Comparison of ENCODE assay signal across 50 mouse cellular contexts in genomic region chr16:32818441-32818840, GRCm38 (mm10). TPM values are rescaled to one million over a fixed set of nuclear protein-coding genes. Genes with fewer than 3 reads are reported as not detected.
"Had no signal": no experiment of that assay in that cellular context is flagged by ENCODE, and none has a peak within 500 bp of the region (broad histone marks: within the 10 kb centered on the region; RNA-seq: fewer than 3 reads in every experiment).

No protein-coding gene starts in this region.

- ATAC-seq: hindbrain, embryonic 16.5 days; hindbrain, postnatal 0 days; inflammation-experienced regulatory T-cells, adult 6 months; intestine, embryonic 15.5 days; intestine, embryonic 16.5 days; intestine, postnatal 0 days had no signal

- H3K27ac ChIP-seq: heart, embryonic 13.5 days; heart, embryonic 15.5 days; hindbrain, embryonic 10.5 days; hindbrain, embryonic 12.5 days; hindbrain, embryonic 13.5 days; hindbrain, embryonic 14.5 days; hindbrain, embryonic 15.5 days; hindbrain, postnatal 0 days; intestine, embryonic 15.5 days; kidney, embryonic 15.5 days; kidney, postnatal 0 days; layer of hippocampus, adult 2 months; left cerebral cortex, adult 2 months had no signal

- DNase-seq: kidney, adult 11 months; kidney, adult 18-20 months; kidney, adult 2 months; kidney, adult 8-10 months; kidney, adult 9 months; kidney, postnatal 10 days; kidney, postnatal 14 days; kidney, postnatal 25 days; kidney, postnatal 36 days; kidney, postnatal 4 days; layer of hippocampus, adult 9-11 months; layer of hippocampus, postnatal 36 days had no signal

- H3K9ac ChIP-seq: heart, embryonic 12.5 days; heart, embryonic 13.5 days; heart, embryonic 15.5 days; hindbrain, embryonic 12.5 days; hindbrain, embryonic 13.5 days; hindbrain, embryonic 14.5 days; hindbrain, embryonic 15.5 days; intestine, embryonic 15.5 days; kidney, embryonic 15.5 days had no signal

- H3K4me3 ChIP-seq: heart, embryonic 12.5 days; heart, embryonic 13.5 days; heart, embryonic 15.5 days; hindbrain, embryonic 10.5 days; hindbrain, embryonic 12.5 days; hindbrain, embryonic 13.5 days; hindbrain, embryonic 15.5 days; intestine, embryonic 15.5 days; kidney, embryonic 15.5 days; layer of hippocampus, adult 2 months; left cerebral cortex, adult 2 months had no signal

- H3K4me2 ChIP-seq: heart, embryonic 11.5 days; heart, embryonic 12.5 days; heart, embryonic 13.5 days; heart, embryonic 15.5 days; hindbrain, embryonic 12.5 days; hindbrain, embryonic 13.5 days; hindbrain, embryonic 14.5 days; hindbrain, embryonic 15.5 days; intestine, embryonic 15.5 days; kidney, embryonic 15.5 days had no signal

- H3K9me3 ChIP-seq: heart, embryonic 12.5 days; heart, embryonic 13.5 days; heart, embryonic 15.5 days; hindbrain, embryonic 10.5 days; hindbrain, embryonic 12.5 days; hindbrain, embryonic 13.5 days; hindbrain, embryonic 15.5 days; intestine, embryonic 15.5 days; kidney, embryonic 15.5 days had no signal

- H3K27me3 ChIP-seq: heart, embryonic 12.5 days; heart, embryonic 13.5 days; heart, embryonic 15.5 days; hindbrain, embryonic 12.5 days; hindbrain, embryonic 13.5 days; hindbrain, embryonic 15.5 days; intestine, embryonic 15.5 days; kidney, embryonic 15.5 days had no signal

RNA-seq across cellular contexts. Expression of gene Smbd1, which starts 8.2 kb away (rescaled TPM):
- total RNA-seq: heart, postnatal 10 days; heart, postnatal 14 days; heart, postnatal 25 days; heart, postnatal 4 days; hematopoietic stem cell, adult 5-6 weeks; hindbrain, postnatal 0 days; layer of hippocampus, adult 18-20 months; layer of hippocampus, adult 2 months; layer of hippocampus, adult 8-10 months; layer of hippocampus, postnatal 10 days; layer of hippocampus, postnatal 14 days; layer of hippocampus, postnatal 25 days; layer of hippocampus, postnatal 36 days; left cerebral cortex, adult 18-20 months; left cerebral cortex, adult 2 months had no signal
- polyA plus RNA-seq: heart, embryonic 11.5 days; heart, embryonic 12.5 days; heart, embryonic 13.5 days; heart, embryonic 14.5 days; heart, embryonic 15.5 days; heart, embryonic 16.5 days; heart, postnatal 0 days; hindbrain, embryonic 10.5 days; hindbrain, embryonic 11.5 days; hindbrain, embryonic 12.5 days; hindbrain, embryonic 13.5 days; hindbrain, embryonic 14.5 days; hindbrain, embryonic 15.5 days; hindbrain, embryonic 16.5 days; hindbrain, postnatal 0 days; inflammation-experienced regulatory T-cells, adult 6 months; intestine, embryonic 14.5 days; kidney, adult 2 months; kidney, embryonic 14.5 days; kidney, embryonic 15.5 days; kidney, embryonic 16.5 days had no signal

RNA-seq across cellular contexts. Expression of gene Muc20, which starts 21.2 kb away (rescaled TPM):
- total RNA-seq: hematopoietic stem cell, adult 5-6 weeks; hindbrain, postnatal 0 days; layer of hippocampus, adult 18-20 months; layer of hippocampus, adult 2 months; layer of hippocampus, postnatal 10 days; layer of hippocampus, postnatal 14 days; layer of hippocampus, postnatal 25 days; layer of hippocampus, postnatal 36 days; left cerebral cortex, adult 18-20 months; left cerebral cortex, adult 2 months had no signal
- polyA plus RNA-seq: heart, embryonic 11.5 days; heart, embryonic 15.5 days; heart, postnatal 0 days; hindbrain, embryonic 10.5 days; hindbrain, embryonic 11.5 days; hindbrain, embryonic 13.5 days; hindbrain, embryonic 14.5 days; hindbrain, embryonic 16.5 days; hindbrain, postnatal 0 days; intestine, embryonic 15.5 days; intestine, postnatal 0 days; large intestine, adult 2 months had no signal
